Mouse (Mus musculus) myocyte (in vitro differentiated cells): ENCODE results near the gene Cald1.

Source experiments
- CEBPB ChIP-seq: IDR thresholded peaks from 2 replicates; pipeline ENCODE4 v1.6.1; 2011; ENCODE audit warnings: mild to moderate bottlenecking, moderate library complexity; ENCODE audit not compliant: poor library complexity, insufficient read depth, severe bottlenecking
- E2F4 ChIP-seq: IDR thresholded peaks from one replicate; pipeline ENCODE4 v1.6.1; 2011; ENCODE audit warnings: mild to moderate bottlenecking, control low read depth, moderate library complexity; ENCODE audit not compliant: insufficient read depth
- MAX ChIP-seq: IDR thresholded peaks from one replicate; pipeline ENCODE4 v1.6.1; 2011; ENCODE audit warnings: low read depth, mild to moderate bottlenecking, control low read depth
- MYOD1 ChIP-seq, 3 experiments: IDR thresholded peaks; one replicate each; pipeline ENCODE4 v1.6.1; 2011; ENCODE audit warnings: control low read depth in 2 of 3, low read depth in 2 of 3, mild to moderate bottlenecking in 2 of 3, moderate library complexity in 1 of 3; ENCODE audit not compliant: insufficient read length in 2 of 3, control insufficient read depth in 1 of 3
- MYOG ChIP-seq, 3 experiments: IDR thresholded peaks; one replicate each; pipeline ENCODE4 v1.6.1; 2011; ENCODE audit warnings: control low read depth in 2 of 3, low read depth in 2 of 3, mild to moderate bottlenecking in 2 of 3; ENCODE audit not compliant: insufficient read length in 2 of 3, control insufficient read depth in 1 of 3, insufficient read depth in 1 of 3
- POLR2A ChIP-seq: IDR thresholded peaks from one replicate; pipeline ENCODE4 v1.6.1; 2011; ENCODE audit warnings: low read depth, mild to moderate bottlenecking, control low read depth, moderate library complexity; ENCODE audit not compliant: insufficient read length
- POLR2AphosphoS2 ChIP-seq: IDR thresholded peaks from one replicate; pipeline ENCODE4 v1.6.1; 2011; ENCODE audit warnings: low read depth, control low read depth; ENCODE audit not compliant: insufficient read length
- REST ChIP-seq: IDR thresholded peaks from one replicate; pipeline ENCODE4 v1.6.1; 2011; ENCODE audit warnings: mild to moderate bottlenecking, control low read depth, moderate library complexity; ENCODE audit not compliant: insufficient read depth, insufficient read length
- SRF ChIP-seq: IDR thresholded peaks from one replicate; pipeline ENCODE4 v1.6.1; 2011; ENCODE audit warnings: low read depth; ENCODE audit not compliant: control insufficient read depth, insufficient read length
- USF1 ChIP-seq: IDR thresholded peaks from one replicate; pipeline ENCODE4 v1.6.1; 2011; ENCODE audit warnings: low read depth, mild to moderate bottlenecking, control low read depth, moderate library complexity

DNA sequence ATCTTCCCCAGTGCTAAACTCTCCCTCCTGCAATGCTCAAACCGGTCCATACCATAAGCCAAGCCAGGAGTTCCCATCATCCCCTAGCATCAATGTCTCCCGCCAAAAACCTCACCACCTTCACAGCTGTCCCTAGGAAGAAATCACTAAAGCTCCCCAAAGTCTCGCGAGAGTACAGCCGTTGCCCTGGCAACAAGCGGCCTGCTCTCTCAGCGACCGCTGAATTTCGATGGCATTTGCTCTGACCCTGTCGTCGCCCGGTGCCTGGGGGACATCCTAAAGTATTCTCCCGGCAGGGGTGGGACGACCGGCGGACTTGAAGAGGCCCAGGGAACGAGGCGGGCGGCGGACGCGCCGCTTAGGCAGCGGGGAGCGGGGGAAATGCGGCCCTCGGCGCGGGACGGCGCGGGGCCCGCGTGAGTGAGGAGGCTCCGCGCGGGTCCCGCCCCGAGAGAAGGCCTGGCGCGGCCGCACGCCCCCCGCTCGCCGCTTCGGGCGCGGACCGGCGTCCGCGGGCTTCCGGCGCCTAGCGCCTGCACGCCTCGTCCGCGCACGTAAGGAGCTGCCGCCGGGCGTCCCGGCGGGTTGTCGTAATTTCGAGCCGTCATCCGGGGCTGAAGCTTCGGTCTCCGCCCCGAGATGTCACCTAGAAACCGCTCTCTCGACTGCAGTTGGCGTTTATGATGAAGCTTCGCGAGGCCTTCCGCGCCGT, 182.1 kb downstream of the Cald1 start, which contains the start of gene Agbl3:
- peak; percentile 77 for TF ChIP-seq POLR2A
- TF ChIP-seq POLR2AphosphoS2, result peak; percentile 69
- TF ChIP-seq MYOD1 (IDR thresholded peaks at IDR 0.05; ENCODE audit: control insufficient read depth in 1 of 3, insufficient read length in 2 of 3, low read depth in 2 of 3), result peak; percentile 13 to 45 (median 39)
- TF ChIP-seq E2F4, result no peak
- no peak for TF ChIP-seq MAX
- TF ChIP-seq CEBPB, result no peak
- no peak for TF ChIP-seq USF1
- no peak for TF ChIP-seq REST
- TF ChIP-seq SRF, result no peak
- peak in 2 of 3 experiments; percentile 70 to 74 for TF ChIP-seq MYOG (IDR thresholded peaks at IDR 0.05; ENCODE audit: control insufficient read depth in 1 of 3, insufficient read depth in 1 of 3, insufficient read length in 2 of 3, low read depth in 2 of 3)
